ENCODE assay signal across 11 mouse cellular contexts in the genomic region with DNA sequence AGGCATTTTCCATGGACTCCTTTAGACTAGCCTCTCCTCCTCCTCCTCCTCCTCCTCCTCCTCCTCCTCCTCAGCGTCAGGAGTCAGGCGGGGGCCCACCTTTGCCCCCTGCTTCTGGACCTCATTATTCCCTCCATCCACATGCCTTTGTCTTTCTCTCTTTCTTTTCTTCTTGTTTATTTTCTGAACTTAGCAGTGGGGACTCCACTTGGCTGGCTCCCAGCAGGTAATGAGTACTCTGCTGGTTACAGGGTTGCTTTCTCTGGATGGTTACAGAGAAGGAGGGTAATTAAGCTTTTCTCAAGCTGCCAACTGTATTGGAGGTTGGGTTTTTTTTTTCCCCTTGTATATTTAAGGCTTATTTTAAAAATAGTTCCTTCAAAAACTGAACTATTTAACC.
DNase-seq lines count a peak whose midpoint lies in the region; ATAC-seq and TF ChIP-seq lines count a peak whose summit lies in the region.
"Had no signal": no experiment of that assay in that cellular context is flagged by ENCODE, and none has a peak within 500 bp of the region (broad histone marks: within the 10 kb centered on the region; RNA-seq: fewer than 3 reads in every experiment).

No protein-coding gene starts in this region.

- ATAC-seq in forebrain, embryonic 13.5 days, result 0 out of 2 replicates have a peak, but pooled peaks have one; percentile 50
- ATAC-seq: Patski had no signal

- 0 out of 2 replicates have a peak overlapping the region, but pooled peaks have one; percentile 7 for H3K4me2 ChIP-seq in forebrain, embryonic 13.5 days
- H3K4me2 ChIP-seq: heart, embryonic 12.5 days; midbrain, embryonic 12.5 days had no signal

- TF ChIP-seq CTCF in kidney, adult 2 months (conservative IDR thresholded peaks at IDR 0.05; ENCODE audit: insufficient read depth, insufficient read length, low read depth, low read length), result no peak

- H3K27ac ChIP-seq in kidney, adult 2 months (ENCODE audit: insufficient read depth, low read depth, low read length), result no peak overlapping the region
- peak overlapping the region; percentile 74 for H3K27ac ChIP-seq in forebrain, embryonic 13.5 days
- H3K27ac ChIP-seq: midbrain, embryonic 12.5 days had no signal

- H3K9ac ChIP-seq in forebrain, embryonic 13.5 days, result no peak overlapping the region
- H3K9ac ChIP-seq: heart, embryonic 12.5 days; midbrain, embryonic 12.5 days had no signal

- no peaks in the 10 kb centered on the region for H3K9me3 ChIP-seq in forebrain, embryonic 13.5 days (replicated peaks)
- H3K9me3 ChIP-seq: heart, embryonic 12.5 days; midbrain, embryonic 12.5 days had no signal

- no peaks in the 10 kb centered on the region for H3K27me3 ChIP-seq in kidney, adult 2 months (replicated peaks; ENCODE audit: control insufficient read depth, insufficient read depth, low read length)
- H3K27me3 ChIP-seq in forebrain, embryonic 13.5 days, result no peaks in the 10 kb centered on the region
- H3K27me3 ChIP-seq: heart, embryonic 12.5 days; midbrain, embryonic 12.5 days had no signal

- WGBS in kidney, adult 2 months, result 45% methylated on average over 2 of the region's 2 CpGs
- WGBS in forebrain, embryonic 13.5 days, result 20% methylated on average over 1 of the region's 2 CpGs

- H3K36me3 ChIP-seq in kidney, adult 2 months (ENCODE audit: control insufficient read depth, insufficient read depth, low read length), result no peaks in the 10 kb centered on the region
- no peaks in the 10 kb centered on the region for H3K36me3 ChIP-seq in forebrain, embryonic 13.5 days (ENCODE audit: poor library complexity, severe bottlenecking)
- H3K36me3 ChIP-seq: heart, embryonic 12.5 days; midbrain, embryonic 12.5 days had no signal

- TF ChIP-seq POLR2A in kidney, adult 2 months (IDR thresholded peaks at IDR 0.05; ENCODE audit: low read depth, low read length), result no peak

- DNase-seq in kidney, adult 2 months, result peak; percentile 59
- no peak for DNase-seq in kidney, postnatal 4 days
- DNase-seq in brain, adult 2 months (ENCODE audit: low read depth, low spot score), result peak; percentile 83
- DNase-seq in kidney, adult 9 months, result peak; percentile 33
- no peak for DNase-seq in cerebellum, postnatal 14 days
- DNase-seq in cerebellum, adult 9-10 months, result no peak
- no peak for DNase-seq in left cerebral cortex, adult 11 months (ENCODE audit: low spot score)

- no peak overlapping the region for H3K4me3 ChIP-seq in kidney, adult 2 months (ENCODE audit: insufficient read depth, low read depth, low read length)
- no peak overlapping the region for H3K4me3 ChIP-seq in forebrain, embryonic 13.5 days
- H3K4me3 ChIP-seq: heart, embryonic 12.5 days; midbrain, embryonic 12.5 days had no signal

- H3K4me1 ChIP-seq in kidney, adult 2 months (ENCODE audit: control insufficient read depth, insufficient read depth, low read length), result no peaks in the 10 kb centered on the region; the same call in 1 of the 2 replicates
- H3K4me1 ChIP-seq in forebrain, embryonic 13.5 days, result peaks cover 23% of the 10 kb centered on the region

Comparison
In these comparisons a context has a peak if more than half of its experiments do, and no peak if none do; other contexts are left out.
1. DNase-seq: peak in kidney, adult 2 months (single experiment), brain, adult 2 months (single experiment) and kidney, adult 9 months (single experiment); none in kidney, postnatal 4 days (0 of 2), cerebellum, postnatal 14 days (0 of 2), cerebellum, adult 9-10 months (single experiment) and left cerebral cortex, adult 11 months (single experiment).